Mouse (Mus musculus) CD4-positive helper T cell, adult 2 months (primary cell): Measurements from ENCODE around the gene Ticam1.

Experiments
- DNase-seq: peaks from one replicate; pipeline ENCODE4 v3.0.0-alpha.2; 2012; ENCODE audit warnings: low read depth, missing footprints, low spot score

Ticam1 gene

GRCm38 (mm10) chr17:56276643-56277566 is at the start of gene Ticam1:
Gene Ticam1 (minus strand): TSS chr17:56276786.
- peak; percentile 95 for DNase-seq

- peak; percentile 100 for DNase-seq
These were observed 49.0 kb upstream of the Ticam1 start, which contains the start of gene Kdm4b for GRCm38 (mm10) chr17:56325450-56326152. Gene Kdm4b (plus strand): TSS chr17:56326062.

GRCm38 (mm10) chr17:56324419-56324818 is 47.8 kb upstream of the Ticam1 start:
- no peak for DNase-seq

GRCm38 (mm10) chr17:56309191-56309945 is 32.8 kb upstream of the Ticam1 start:
- DNase-seq = no peak

- no peak for DNase-seq
These were observed 31.5 kb upstream of the Ticam1 start for GRCm38 (mm10) chr17:56308088-56308487.

GRCm38 (mm10) chr17:56305826-56306225 is 29.2 kb upstream of the Ticam1 start:
- DNase-seq = no peak

- no peak for DNase-seq
These were observed 28.6 kb upstream of the Ticam1 start for GRCm38 (mm10) chr17:56305156-56305555.

GRCm38 (mm10) chr17:56304718-56305117 is 28.1 kb upstream of the Ticam1 start:
- DNase-seq = no peak

GRCm38 (mm10) chr17:56303847-56304586 is 27.4 kb upstream of the Ticam1 start:
- peak; percentile 96 for DNase-seq

GRCm38 (mm10) chr17:56303160-56303846 is 26.7 kb upstream of the Ticam1 start, which contains the start of gene Uhrf1:
Gene Uhrf1 (plus strand): TSS chr17:56303321.
- peak; percentile 78 for DNase-seq

- no peak for DNase-seq
These were observed 25.9 kb upstream of the Ticam1 start for GRCm38 (mm10) chr17:56302363-56302996.

GRCm38 (mm10) chr17:56300186-56300585 is 23.6 kb upstream of the Ticam1 start, which contains the start of gene Arrdc5:
Gene Arrdc5 (minus strand): TSS chr17:56300286.
- DNase-seq = no peak

- no peak for DNase-seq
These were observed 21.7 kb upstream of the Ticam1 start for GRCm38 (mm10) chr17:56298238-56298637.

- DNase-seq = no peak
These were observed 19.6 kb upstream of the Ticam1 start for GRCm38 (mm10) chr17:56296201-56296600.

GRCm38 (mm10) chr17:56294241-56294640 is 17.7 kb upstream of the Ticam1 start:
- DNase-seq = no peak

- DNase-seq = no peak
These were observed 16.7 kb upstream of the Ticam1 start for GRCm38 (mm10) chr17:56293291-56293690.

GRCm38 (mm10) chr17:56292531-56293222 is 16.1 kb upstream of the Ticam1 start, which contains the start of gene Plin3:
Gene Plin3 (minus strand): TSS chr17:56292873.
- no peak for DNase-seq

- DNase-seq = no peak
These were observed 15.4 kb upstream of the Ticam1 start for GRCm38 (mm10) chr17:56291826-56292475.

- peak; percentile 96 for DNase-seq
These were observed 14.6 kb upstream of the Ticam1 start for GRCm38 (mm10) chr17:56291171-56291511.
